Mouse (Mus musculus): ENCODE results near the gene Schip1.

DNA sequence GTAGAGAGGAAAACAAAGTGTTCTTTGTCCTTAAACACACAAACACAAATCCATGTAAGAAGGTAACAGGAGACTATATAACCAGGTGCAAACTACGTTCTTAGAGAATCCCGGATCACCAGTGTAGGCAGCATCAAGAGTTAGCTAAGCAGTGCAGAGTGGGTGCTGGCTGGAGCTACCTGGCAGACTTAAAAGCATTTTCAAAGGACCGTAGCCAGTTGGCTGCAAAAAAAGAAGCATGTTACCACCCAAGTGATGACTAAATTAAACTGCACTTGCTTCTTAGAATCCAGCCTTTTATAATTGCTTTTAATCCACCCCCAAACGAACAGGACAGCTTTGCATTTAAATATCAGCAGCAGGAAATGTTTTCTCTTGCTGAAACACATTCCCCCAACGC lies 402.0 kb downstream of the Schip1 start:
- TF ChIP-seq CTCF (conservative IDR thresholded peaks at IDR 0.05; ENCODE audit: insufficient read depth, insufficient read length, low read depth, low read length) (no peak), POLR2A (IDR thresholded peaks at IDR 0.05; ENCODE audit: low read depth, low read length) (no peak)

All from kidney, adult 2 months (tissue).